Mouse (Mus musculus) thymus, adult 2 months (tissue): ENCODE data around the gene Ankrd16.

Source experiments
- CTCF ChIP-seq: fragments of 200-500 bp; IDR thresholded peaks from 2 replicates; pipeline ENCODE4 v1.5.1; 2012; ENCODE audit warnings: mild to moderate bottlenecking, control low read depth, low read length, moderate library complexity, borderline replicate concordance; ENCODE audit not compliant: control insufficient read depth, poor library complexity, insufficient read depth; ENCODE audit errors: extremely low read depth
- POLR2A ChIP-seq: fragments of 200-500 bp; IDR thresholded peaks from 2 replicates; pipeline ENCODE4 v1.6.1; 2012; ENCODE audit warnings: mild to moderate bottlenecking, low read length, control low read depth, moderate library complexity; ENCODE audit not compliant: control insufficient read depth, poor library complexity, insufficient read depth; ENCODE audit errors: extremely low read depth

DNA sequence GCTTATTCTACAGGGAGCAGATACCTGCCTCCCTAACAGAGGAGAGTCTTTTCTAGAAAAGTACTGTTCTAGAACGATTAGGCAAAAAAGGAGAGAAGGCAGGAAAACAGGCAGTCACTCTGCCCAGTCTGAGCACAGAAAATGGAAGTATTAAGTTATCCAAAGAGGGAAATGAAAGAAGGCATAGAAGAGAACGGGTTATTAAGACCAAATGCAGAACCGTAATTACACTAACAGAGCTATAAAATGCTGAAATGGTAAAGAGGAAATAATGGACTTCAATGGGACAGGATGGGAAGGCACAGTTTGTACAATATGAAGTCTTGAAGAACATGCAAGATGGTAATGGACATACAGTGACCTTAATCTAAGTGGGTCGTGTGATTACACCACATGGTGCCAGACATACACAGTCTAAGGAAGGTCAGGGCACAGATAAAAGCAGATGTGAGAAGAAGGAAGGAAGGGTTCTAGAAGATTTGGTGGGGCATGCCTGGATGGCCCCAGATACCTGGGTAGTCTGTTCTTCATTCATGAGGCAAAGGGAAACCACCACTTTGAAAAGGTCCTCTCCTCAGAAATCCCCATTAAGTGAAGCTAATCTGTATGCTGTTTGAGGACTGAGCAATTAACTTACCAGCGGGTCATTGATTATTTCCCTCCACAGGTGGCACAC is 11.1 kb upstream of the Ankrd16 start:
- TF ChIP-seq POLR2A = no peak
- TF ChIP-seq CTCF = no peak
